Mouse (Mus musculus): Measurements from ENCODE around the gene Map3k4.
A peak's percentile ranks its signal among the peaks of the same experiment; 100 is the strongest.
"Not testable (repeated sequence)": the region's sequence is repeated elsewhere in the genome, so short reads cannot be mapped to it uniquely, and the experiment has no call there.

The Map3k4 gene

GRCm38 (mm10) chr17:12224551-12224950, 94.0 kb downstream of the Map3k4 start:
- not testable (repeated sequence) for DNase-seq (ENCODE audit: low read depth, low spot score)

GRCm38 (mm10) chr17:12224145-12224544, 94.5 kb downstream of the Map3k4 start:
- no peak for DNase-seq (ENCODE audit: low read depth, low spot score)

- no peak for DNase-seq (ENCODE audit: low read depth, low spot score)
Measured at GRCm38 (mm10) chr17:12223682-12224081, 94.9 kb downstream of the Map3k4 start.

- DNase-seq (ENCODE audit: low read depth, low spot score): no peak
Measured at GRCm38 (mm10) chr17:12221926-12222325, 96.7 kb downstream of the Map3k4 start.

GRCm38 (mm10) chr17:12216224-12216623, 102.4 kb downstream of the Map3k4 start:
- DNase-seq (ENCODE audit: low read depth, low spot score): no peak

- no peak for DNase-seq (ENCODE audit: low read depth, low spot score)
Measured at GRCm38 (mm10) chr17:12213430-12213829, 105.2 kb downstream of the Map3k4 start.

GRCm38 (mm10) chr17:12212341-12212740, 106.3 kb downstream of the Map3k4 start:
- DNase-seq (ENCODE audit: low read depth, low spot score): peak; percentile 76

- DNase-seq (ENCODE audit: low read depth, low spot score): no peak
Measured at GRCm38 (mm10) chr17:12211890-12212289, 106.7 kb downstream of the Map3k4 start.

- peak; percentile 78 for DNase-seq (ENCODE audit: low read depth, low spot score)
Measured at GRCm38 (mm10) chr17:12210544-12211132, 108.0 kb downstream of the Map3k4 start.

- DNase-seq (ENCODE audit: low read depth, low spot score): no peak
Measured at GRCm38 (mm10) chr17:12209481-12209880, 109.1 kb downstream of the Map3k4 start.

GRCm38 (mm10) chr17:12207022-12207548, 111.5 kb downstream of the Map3k4 start:
- DNase-seq (ENCODE audit: low read depth, low spot score): no peak

GRCm38 (mm10) chr17:12206248-12206647, 112.3 kb downstream of the Map3k4 start:
- no peak for DNase-seq (ENCODE audit: low read depth, low spot score)

- DNase-seq (ENCODE audit: low read depth, low spot score): peak; percentile 16
Measured at GRCm38 (mm10) chr17:12205694-12206075, 112.9 kb downstream of the Map3k4 start.

- no peak for DNase-seq (ENCODE audit: low read depth, low spot score)
Measured at GRCm38 (mm10) chr17:12205015-12205693, 113.4 kb downstream of the Map3k4 start.

- no peak for DNase-seq (ENCODE audit: low read depth, low spot score)
Measured at GRCm38 (mm10) chr17:12204689-12205014, 113.9 kb downstream of the Map3k4 start.

- no peak for DNase-seq (ENCODE audit: low read depth, low spot score)
Measured at GRCm38 (mm10) chr17:12204246-12204645, 114.3 kb downstream of the Map3k4 start.

GRCm38 (mm10) chr17:12203414-12203897, 115.1 kb downstream of the Map3k4 start:
- DNase-seq (ENCODE audit: low read depth, low spot score): peak; percentile 44

- peak; percentile 24 for DNase-seq (ENCODE audit: low read depth, low spot score)
Measured at GRCm38 (mm10) chr17:12201086-12201485, 117.5 kb downstream of the Map3k4 start.

- no peak for DNase-seq (ENCODE audit: low read depth, low spot score)
Measured at GRCm38 (mm10) chr17:12199933-12200332, 118.7 kb downstream of the Map3k4 start.

GRCm38 (mm10) chr17:12195604-12196003, 123.0 kb downstream of the Map3k4 start:
- DNase-seq (ENCODE audit: low read depth, low spot score): peak; percentile 40

GRCm38 (mm10) chr17:12195137-12195536, 123.5 kb downstream of the Map3k4 start:
- peak; percentile 71 for DNase-seq (ENCODE audit: low read depth, low spot score)

GRCm38 (mm10) chr17:12187782-12188181, 130.8 kb downstream of the Map3k4 start:
- DNase-seq (ENCODE audit: low read depth, low spot score): no peak

GRCm38 (mm10) chr17:12186341-12186740, 132.3 kb downstream of the Map3k4 start:
- DNase-seq (ENCODE audit: low read depth, low spot score): no peak
